14 mouse cellular contexts compared by ENCODE assay signal in genomic region chr13:28709966-28710365, GRCm38 (mm10).
"Had no signal": no experiment of that assay in that cellular context is flagged by ENCODE, and none has a peak within 500 bp of the region (broad histone marks: within the 10 kb centered on the region; RNA-seq: fewer than 3 reads in every experiment).

No protein-coding gene starts in this region.

- H3K36me3 ChIP-seq: kidney, embryonic 15.5 days; neural tube, embryonic 12.5 days had no signal

- H3K9ac ChIP-seq: kidney, embryonic 15.5 days; limb, embryonic 13.5 days; liver, embryonic 14.5 days; neural tube, embryonic 12.5 days had no signal

- H3K27ac ChIP-seq: kidney, embryonic 15.5 days; limb, embryonic 13.5 days; liver, embryonic 14.5 days; neural tube, embryonic 12.5 days had no signal

- H3K9me3 ChIP-seq: kidney, embryonic 15.5 days; limb, embryonic 13.5 days; midbrain, embryonic 10.5 days; neural tube, embryonic 12.5 days had no signal

- H3K27me3 ChIP-seq: kidney, embryonic 15.5 days; limb, embryonic 13.5 days; neural tube, embryonic 12.5 days had no signal

- H3K4me3 ChIP-seq: kidney, embryonic 15.5 days; limb, embryonic 13.5 days; midbrain, embryonic 10.5 days; myocyte; neural tube, embryonic 12.5 days had no signal

- DNase-seq: kidney, postnatal 14 days; left cerebral cortex, postnatal 4 days; lung, adult 18-20 months; retina, postnatal 1 day; right cerebral cortex, postnatal 4 days; spleen, adult 18-20 months; thymus, adult 2 months; thymus, postnatal 25 days had no signal

- H3K4me2 ChIP-seq: kidney, embryonic 15.5 days; limb, embryonic 13.5 days; neural tube, embryonic 12.5 days had no signal
